Mouse (Mus musculus): Measurements from ENCODE around the gene Entpd5.

Gene Entpd5

DNA sequence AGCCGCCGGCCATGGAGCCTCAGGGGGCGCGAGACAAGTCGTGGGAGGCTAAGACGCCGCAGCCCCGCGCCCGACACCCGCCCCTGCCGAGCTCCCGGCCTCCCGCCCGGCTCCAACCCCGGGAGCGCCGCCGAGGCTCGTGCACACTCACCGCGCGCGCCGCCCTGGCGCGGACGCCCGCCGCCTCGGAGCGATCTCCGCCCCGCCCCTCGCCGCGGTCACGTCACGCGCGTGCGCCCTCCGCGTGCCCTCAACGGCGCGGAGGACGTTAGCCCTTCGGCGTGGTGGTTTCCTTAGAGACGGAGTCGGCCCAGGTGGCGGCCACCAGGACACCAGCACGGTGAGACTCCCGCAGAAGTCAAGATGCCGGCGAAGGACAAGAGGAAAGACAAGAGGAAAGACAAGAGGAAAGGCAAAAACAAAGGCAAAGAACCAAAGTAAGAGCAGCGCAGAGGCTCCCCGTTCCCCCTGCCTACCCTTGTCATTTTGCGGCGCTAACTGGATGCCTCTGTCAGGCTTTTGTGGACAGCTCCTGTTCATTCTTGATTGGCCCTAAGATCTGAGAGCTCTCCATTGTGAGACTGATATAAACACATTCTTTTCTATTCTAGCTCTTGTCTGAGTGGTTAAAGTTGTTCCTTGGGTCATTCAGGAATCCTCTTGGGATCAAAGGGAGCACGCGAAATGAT lies at the start of gene Entpd5, which contains the start of gene Bbof1:
TSS of gene Entpd5 (minus strand) at position 211 of the 689 bp plus-strand sequence.
TSS of gene Bbof1 (plus strand) at position 253 of the 689 bp plus-strand sequence.
- in situ Hi-C loops (cut with MboI, MseI) = no loop called here

GRCm38 (mm10) chr12:84456911-84457310 lies 48.1 kb upstream of the Entpd5 start:
- in situ Hi-C loops (cut with MboI, MseI) = no loop called here

- in situ Hi-C loops (cut with MboI, MseI) = loop anchor here (5.0 kb wide), 1 partner anchor 34 kb away; the partner anchor contains the start of gene Rnf113a2
These were observed 43.0 kb upstream of the Entpd5 start for GRCm38 (mm10) chr12:84451801-84452200.

DNA sequence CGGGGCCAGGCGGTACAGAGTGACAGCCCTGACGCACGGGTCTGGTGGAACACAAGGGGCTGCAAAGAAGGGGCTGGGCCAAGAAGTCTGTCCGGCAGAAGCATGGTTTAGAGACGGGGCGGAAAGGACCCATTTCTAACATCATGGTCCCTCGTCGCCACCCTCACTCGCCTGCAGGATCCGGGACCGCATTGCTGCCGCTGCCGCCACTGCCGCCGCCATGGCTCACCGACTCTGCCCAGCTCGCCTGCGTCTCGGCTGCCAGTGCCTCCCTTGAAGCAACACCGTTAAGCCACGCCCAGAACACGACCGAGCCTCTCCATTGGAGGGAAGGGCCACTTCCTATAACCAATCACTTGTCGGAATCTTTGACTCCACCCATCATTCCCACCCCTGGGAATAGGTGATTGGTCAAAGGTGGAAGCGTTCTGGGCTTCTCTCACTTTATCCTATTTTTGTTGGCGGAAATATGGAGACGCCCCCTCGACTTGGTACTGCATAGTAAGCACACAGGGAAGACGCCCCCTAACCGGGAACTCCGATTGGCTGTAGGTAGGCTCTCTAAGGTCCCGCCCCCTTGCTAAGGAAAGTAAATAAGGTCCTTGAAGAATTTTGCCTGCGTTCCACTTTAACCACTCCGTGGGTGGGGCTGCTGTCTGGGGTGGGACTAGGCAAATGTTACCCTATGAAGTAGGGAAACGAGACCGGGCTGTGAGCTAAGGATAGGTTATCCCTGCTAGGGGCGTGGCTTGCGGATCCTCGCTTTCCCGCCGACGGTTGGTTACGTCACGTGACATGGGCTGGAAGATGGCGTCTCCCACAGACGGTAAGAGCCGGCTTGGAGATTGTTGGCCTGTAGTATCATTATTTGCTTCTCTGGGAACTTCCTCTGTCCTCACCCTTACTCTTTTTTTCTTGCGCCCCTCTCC lies 42.2 kb upstream of the Entpd5 start, which contains the start of the genes Aldh6a1 and Lin52:
TSS of gene Aldh6a1 (minus strand) at position 287 of the 929 bp plus-strand sequence.
TSS of gene Lin52 (plus strand) at position 705 of the 929 bp plus-strand sequence.
- in situ Hi-C loops (cut with MboI, MseI) = loop anchor here (5.0 kb wide), 1 partner anchor 34 kb away; the partner anchor contains the start of gene Rnf113a2

GRCm38 (mm10) chr12:84450351-84450717 lies 41.5 kb upstream of the Entpd5 start:
- in situ Hi-C loops (cut with MboI, MseI) = loop anchor here (5.0 kb wide), 1 partner anchor 33 kb away; the partner anchor contains the start of gene Rnf113a2

DNA sequence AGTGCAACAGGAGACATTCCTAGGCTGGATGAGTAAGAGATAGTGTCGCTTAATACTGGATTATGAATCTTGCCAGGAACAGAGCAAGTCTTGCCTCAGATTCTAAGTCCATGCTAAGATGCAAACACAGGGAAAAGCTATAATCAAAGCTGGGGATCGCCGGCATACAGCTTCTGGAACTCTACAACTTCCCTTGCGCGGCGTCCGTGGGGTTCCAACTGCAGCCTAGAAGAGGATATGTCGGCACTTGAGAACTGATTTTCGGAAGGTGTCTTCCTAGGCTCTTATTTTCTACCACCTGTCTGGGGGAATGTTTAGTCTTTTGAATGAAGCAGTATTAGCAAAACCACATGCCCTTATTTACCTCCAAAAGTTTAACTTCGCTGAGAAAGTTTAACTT lies 41.1 kb upstream of the Entpd5 start:
- in situ Hi-C loops (cut with MboI, MseI) = loop anchor here (5.0 kb wide), 1 partner anchor 33 kb away; the partner anchor contains the start of gene Rnf113a2

- in situ Hi-C loops (cut with MboI, MseI) = no loop called here
These were observed 39.4 kb upstream of the Entpd5 start for GRCm38 (mm10) chr12:84448181-84448580.

GRCm38 (mm10) chr12:84447386-84447785 lies 38.6 kb upstream of the Entpd5 start:
- in situ Hi-C loops (cut with MboI, MseI) = no loop called here

DNA sequence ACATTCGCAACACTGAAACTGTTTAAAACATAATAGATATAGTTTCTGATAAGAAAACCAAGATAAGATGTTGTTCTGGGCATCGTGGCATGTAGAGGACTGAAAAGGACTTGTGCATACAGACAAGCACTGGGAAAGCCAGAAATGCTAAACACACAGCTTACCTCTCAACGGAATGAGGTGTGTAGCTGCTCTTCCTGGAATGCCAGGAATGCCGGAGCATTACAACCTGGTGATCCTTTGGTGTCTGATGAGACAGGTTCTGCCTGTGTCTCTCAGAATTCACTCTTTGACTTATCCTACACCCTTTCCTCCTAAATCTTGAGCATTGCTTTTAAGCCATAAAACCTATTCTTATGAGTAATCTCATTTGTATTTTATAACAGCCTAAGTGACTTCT lies 33.7 kb upstream of the Entpd5 start:
- in situ Hi-C loops (cut with MboI, MseI) = no loop called here

DNA sequence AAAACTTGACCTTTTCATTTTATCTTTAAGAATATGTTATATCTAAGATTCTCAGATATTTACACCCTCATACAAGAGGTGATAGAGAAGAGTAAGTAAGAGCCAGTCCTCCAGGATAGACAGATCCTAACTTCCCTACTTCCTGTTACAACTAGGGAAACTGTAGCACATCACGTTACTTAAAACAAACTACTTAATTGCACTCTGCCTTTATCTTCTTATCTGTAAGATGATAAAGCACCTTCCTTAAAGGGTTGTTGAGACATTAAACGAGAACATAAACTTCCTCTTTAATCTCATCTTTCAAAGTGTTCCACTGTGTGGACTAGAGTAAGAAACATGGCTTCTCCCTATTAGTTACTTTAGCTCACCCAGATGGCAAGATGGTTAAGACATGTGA lies 29.9 kb upstream of the Entpd5 start:
- in situ Hi-C loops (cut with MboI, MseI) = no loop called here

GRCm38 (mm10) chr12:84429825-84430224 lies 21.0 kb upstream of the Entpd5 start:
- in situ Hi-C loops (cut with MboI, MseI) = no loop called here

DNA sequence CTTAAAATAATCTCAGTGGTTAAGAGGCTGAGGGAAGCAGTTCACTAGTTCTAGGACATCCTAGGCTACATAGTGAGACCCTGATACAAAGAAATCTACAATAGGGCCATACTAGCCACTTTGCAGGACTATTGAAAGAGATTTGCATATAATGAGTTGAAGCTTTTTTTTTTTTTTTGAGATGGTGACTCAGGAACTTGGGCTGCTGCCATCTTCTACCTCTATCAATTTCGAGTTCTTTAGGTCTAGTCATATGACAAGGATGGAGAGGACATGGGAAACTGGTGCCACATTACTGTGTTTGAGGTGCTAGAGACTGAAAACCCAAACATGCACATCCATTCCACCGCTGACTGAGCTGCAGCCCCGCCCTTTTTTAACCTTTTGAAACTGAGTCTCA lies 15.2 kb upstream of the Entpd5 start:
- in situ Hi-C loops (cut with MboI, MseI) = no loop called here

GRCm38 (mm10) chr12:84417605-84417922 lies 8.7 kb upstream of the Entpd5 start:
- in situ Hi-C loops (cut with MboI, MseI) = loop anchor here (5.0 kb wide), 1 partner anchor 35 kb away; the partner anchor contains the start of genes Aldh6a1 and Lin52

DNA sequence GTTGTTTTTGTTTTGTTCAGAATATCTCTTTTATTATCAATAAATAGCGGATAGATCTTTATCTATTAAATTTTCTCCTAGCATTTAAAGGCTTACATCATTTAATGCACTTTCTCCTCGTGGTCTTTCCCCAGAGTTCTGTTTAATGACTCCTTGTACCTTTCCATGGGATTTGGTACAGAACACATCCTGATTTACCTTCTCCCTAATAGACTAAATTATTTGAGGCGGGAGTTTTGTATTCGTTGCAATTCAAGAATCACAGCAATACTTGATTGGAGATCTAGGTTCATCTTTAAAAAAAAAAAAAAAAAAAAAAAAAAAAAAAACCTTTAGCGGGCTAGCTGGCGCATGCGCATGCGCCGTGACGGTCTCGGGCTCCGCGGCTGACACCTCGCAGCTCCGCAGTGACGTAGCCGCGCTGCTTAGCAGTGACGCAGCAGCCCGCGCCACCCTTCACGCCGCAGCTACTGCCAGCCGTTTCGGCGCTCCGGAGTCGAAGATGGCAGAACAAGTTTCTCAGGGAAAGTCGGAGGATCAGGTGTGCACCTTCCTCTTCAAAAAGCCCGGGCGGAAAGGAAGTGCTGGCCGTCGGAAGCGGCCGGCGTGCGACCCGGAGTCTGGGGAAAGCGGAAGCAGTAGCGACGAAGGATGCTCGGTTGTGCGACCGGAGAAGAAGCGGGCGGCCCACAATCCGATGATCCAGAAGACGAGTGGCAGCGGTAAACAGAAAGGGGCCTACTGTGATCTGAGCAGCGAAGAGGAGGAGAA lies 8.2 kb upstream of the Entpd5 start, which contains the start of gene Rnf113a2:
TSS of gene Rnf113a2 (plus strand) at position 363 of the 771 bp plus-strand sequence.
- in situ Hi-C loops (cut with MboI, MseI) = loop anchor here (5.0 kb wide), 1 partner anchor 35 kb away; the partner anchor contains the start of genes Aldh6a1 and Lin52

DNA sequence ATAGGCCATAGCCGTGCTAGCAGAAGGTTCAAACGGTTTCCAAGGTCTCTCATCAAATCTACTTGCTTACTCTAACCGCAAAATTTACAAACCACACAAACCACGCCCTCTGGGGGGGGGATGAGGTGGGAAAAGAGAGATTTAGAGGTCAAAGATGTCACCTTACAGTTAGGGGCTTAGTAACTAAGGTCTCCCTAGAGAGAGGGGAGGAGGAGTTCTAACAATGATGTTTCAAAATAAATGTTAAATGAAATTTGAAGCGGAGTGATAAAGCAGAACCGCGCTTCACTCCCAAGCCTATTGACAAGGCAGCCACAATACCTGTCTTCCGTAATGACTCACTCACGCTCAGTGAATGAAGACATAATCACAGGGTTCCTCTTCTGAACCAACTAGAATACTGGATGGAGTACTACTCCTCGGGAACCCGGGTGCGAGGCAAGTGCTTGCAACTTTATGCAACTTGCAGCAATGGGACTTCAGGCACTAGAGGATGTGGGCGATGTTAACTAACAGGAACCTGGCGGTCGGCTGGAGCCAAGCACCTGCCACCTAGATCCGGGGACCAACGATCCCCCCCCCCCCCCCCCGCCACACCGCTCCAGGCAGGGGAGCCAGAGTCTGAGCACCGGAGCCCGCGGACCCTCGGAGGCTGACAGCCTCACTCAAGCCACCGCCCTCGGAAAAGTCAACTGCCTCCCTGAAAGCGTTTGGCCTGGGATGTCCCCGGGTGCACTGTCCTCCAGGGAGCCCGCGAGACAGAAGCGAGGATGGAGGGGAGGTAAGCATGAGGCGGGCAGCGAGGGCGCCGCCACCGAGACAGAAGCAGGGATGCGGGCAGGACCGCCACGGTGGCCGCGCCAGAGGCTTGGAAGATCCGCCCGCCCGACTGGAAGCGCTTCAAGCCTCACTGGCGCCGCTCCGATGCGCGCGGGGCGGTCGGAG lies 683 bp downstream of the Entpd5 start:
- in situ Hi-C loops (cut with MboI, MseI) = no loop called here

DNA sequence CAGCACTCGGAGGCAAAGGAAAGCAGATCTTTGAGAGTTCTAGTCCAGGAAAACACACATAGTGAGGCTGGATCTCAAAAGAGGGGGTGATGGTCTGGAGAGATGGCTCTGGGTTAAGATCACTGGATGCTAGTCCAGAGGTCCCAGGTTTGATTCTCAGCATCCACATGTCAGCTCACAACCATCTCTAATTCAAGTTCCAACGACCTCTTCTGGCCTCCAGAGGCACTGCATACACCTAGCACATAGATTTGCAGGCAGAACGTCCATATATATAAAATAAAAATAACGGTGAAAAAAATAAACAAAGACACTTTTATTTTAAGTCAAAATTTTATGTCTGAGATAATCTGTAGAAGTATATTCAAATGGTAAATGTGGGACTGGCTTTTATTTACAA lies 1.6 kb downstream of the Entpd5 start:
- in situ Hi-C loops (cut with MboI, MseI) = no loop called here

DNA sequence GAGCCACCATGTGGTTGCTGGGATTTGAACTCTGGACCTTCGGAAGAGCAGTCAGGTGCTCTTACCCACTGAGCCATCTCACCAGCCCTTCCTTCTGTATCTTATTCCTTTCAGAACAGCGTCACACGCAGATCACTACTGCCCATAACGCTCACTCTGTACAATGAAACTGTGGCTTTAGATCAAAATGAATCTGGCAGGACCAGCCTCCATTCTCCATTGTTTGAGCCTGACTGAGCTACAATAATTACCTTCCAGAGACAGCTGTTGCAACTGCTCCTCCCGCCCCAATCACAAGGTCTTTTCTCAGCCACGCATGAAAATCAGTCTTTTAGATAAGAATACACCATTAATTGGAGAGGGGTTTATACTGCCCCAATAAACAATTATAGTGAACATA lies 4.3 kb downstream of the Entpd5 start:
- in situ Hi-C loops (cut with MboI, MseI) = no loop called here

DNA sequence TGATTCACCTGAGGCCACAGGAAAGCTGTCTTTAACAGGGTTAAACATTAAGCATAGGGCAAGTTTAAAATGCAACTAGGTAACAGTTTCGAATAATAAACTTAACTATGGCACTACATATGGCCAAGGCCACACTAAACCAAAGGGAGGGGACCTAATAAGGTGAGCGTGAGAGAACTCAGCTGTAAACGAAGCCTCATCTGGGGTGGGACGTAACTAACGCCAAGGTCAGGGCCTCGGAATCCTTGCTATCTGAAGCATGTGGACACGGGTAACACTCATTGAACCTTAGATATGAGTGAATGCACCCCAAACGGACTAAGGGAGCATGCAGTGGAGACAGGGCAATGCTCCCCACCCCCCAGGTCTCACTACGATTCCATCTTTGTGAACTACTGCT lies 5.9 kb downstream of the Entpd5 start:
- in situ Hi-C loops (cut with MboI, MseI) = no loop called here

DNA sequence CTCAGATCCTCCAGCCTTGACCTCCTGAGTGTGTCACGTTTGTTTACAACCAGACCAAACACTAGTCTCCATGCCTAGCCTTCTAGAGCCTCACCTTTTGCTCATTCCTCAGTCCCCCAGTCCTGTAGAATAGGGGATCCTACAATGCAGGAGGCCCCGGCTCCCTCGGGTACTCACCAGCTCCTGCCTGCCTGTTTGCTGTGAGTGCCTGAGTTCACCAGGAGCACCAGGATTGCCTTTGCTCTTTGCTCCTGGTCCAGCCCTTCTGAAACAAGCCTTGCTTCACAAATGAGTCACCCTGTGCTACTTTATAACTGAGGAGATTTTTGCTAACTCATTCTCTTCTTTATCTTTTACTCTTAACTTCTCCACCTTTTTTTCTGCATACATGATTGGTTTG lies 8.2 kb downstream of the Entpd5 start:
- in situ Hi-C loops (cut with MboI, MseI) = no loop called here

- in situ Hi-C loops (cut with MboI, MseI) = no loop called here
These were observed 8.8 kb downstream of the Entpd5 start for GRCm38 (mm10) chr12:84400068-84400467.

All from regulatory T cell (primary cell).